Mouse (Mus musculus) testis, adult 2 months (tissue): ENCODE data around the gene Il17ra.

Source experiments
- CTCF ChIP-seq: fragments of 200-500 bp; IDR thresholded peaks from 2 replicates; pipeline ENCODE4 v1.5.1; 2012; ENCODE audit warnings: low read depth, mild to moderate bottlenecking, inconsistent platforms, low read length, moderate library complexity; ENCODE audit not compliant: control insufficient read depth, insufficient read depth, insufficient replicate concordance
- POLR2A ChIP-seq: fragments of 200-500 bp; IDR thresholded peaks from 2 replicates; pipeline ENCODE4 v1.6.1; 2012; ENCODE audit warnings: low read depth, mild to moderate bottlenecking, inconsistent platforms, low read length, moderate library complexity; ENCODE audit not compliant: control insufficient read depth

DNA sequence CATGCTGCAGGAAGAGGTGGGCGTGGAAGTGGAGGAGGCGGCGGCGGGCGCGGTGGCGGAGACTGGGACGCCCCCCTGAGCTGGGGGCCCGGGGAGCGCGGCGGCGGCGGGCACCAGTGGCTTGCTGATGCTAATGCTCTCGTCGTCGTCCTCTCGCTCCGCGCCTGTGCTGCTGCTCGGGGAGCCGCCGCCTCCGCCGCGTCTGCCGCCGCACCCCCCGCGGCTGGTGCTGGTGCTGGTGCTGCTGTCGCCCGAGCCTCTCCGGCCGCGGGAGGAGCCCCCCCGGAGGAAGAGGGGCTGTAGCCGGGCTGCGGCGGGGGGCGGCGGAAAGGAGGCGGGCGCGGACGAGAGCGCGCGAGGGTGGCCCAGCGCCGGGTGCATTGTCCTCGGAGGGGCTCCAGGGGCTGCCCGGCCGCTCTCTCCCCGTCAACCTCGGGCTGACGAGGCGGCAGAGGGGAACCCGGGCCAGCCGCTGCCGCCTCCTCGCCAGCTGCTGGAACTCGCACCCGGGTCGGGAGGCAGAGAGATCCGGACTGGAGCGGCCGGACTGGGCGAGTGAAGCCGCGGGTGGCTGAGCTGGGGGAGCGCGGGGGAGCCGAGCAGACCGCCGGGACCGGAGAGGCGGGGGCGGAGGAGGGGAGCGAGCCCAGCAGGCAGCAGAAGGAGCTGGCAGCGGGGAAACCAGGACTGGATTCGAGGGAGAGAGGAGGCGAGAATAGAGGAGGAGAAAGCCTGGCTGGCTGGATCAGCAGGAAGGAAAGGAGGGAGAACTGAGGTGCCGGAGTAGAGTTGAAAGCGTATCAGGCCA is 30.5 kb downstream of the Il17ra start, which contains the start of gene Tmem121b:
- TF ChIP-seq POLR2A (no peak), CTCF (no peak)
